Mouse (Mus musculus) stomach, embryonic 15.5 days (tissue): ENCODE data around the gene Elovl6. TPM values are rescaled to one million over a fixed set of nuclear protein-coding genes. Genes with fewer than 3 reads are reported as not detected.

Experiments
- ATAC-seq: fragments of 200-750 bp; cut with Nextera tagmentation; 2 replicates; pipeline ENCODE4 v1.8.0; 2017; ENCODE audit warnings: low read depth, moderate number of reproducible peaks, moderate TSS enrichment; ENCODE audit not compliant: insufficient read depth, low FRiP score
- H3K27ac ChIP-seq: fragments of 300-500 bp; sonication (generic); 2 replicates; pipeline ENCODE4 v1.5.1; 2015; ENCODE audit warnings: mild to moderate bottlenecking, inconsistent platforms
- H3K27me3 ChIP-seq: fragments of 300-500 bp; sonication (generic); replicated peaks from 2 replicates; pipeline ENCODE4 v1.6.1; 2015; ENCODE audit warnings: inconsistent platforms
- H3K36me3 ChIP-seq: fragments of 300-500 bp; sonication (generic); 2 replicates; pipeline ENCODE4 v1.6.1; 2015; ENCODE audit warnings: inconsistent platforms
- H3K4me1 ChIP-seq: fragments of 300-500 bp; sonication (generic); 2 replicates; pipeline ENCODE4 v1.6.1; 2015; ENCODE audit warnings: inconsistent platforms
- H3K4me2 ChIP-seq: fragments of 300-500 bp; sonication (generic); 2 replicates; pipeline ENCODE4 v1.6.1; 2015; ENCODE audit warnings: mild to moderate bottlenecking, inconsistent platforms
- H3K4me3 ChIP-seq: fragments of 300-500 bp; sonication (generic); replicated peaks from 2 replicates; pipeline ENCODE4 v1.5.1; 2015; ENCODE audit warnings: inconsistent platforms
- H3K9ac ChIP-seq: fragments of 300-500 bp; sonication (generic); 2 replicates; pipeline ENCODE4 v1.6.1; 2015; ENCODE audit warnings: inconsistent platforms
- H3K9me3 ChIP-seq: fragments of 300-500 bp; sonication (generic); 2 replicates; pipeline ENCODE4 v1.6.1; 2016; ENCODE audit warnings: inconsistent platforms
- WGBS: fragments of 180-500 bp; shearing (Covaris S2); methylation state at CpG from one replicate; pipeline ENCODE4 v1.1.7; 2015; 5-methylcytosine and 5-hydroxymethylcytosine counted together
- polyA plus RNA-seq: library from polyadenylated mRNA; unstranded; fragments of >200 nt; fragmentation: Nextera tagmentation; extraction: Ambion mirVana; gene quantifications from 2 replicates; pipeline ENCODE4 v1.2.1, GENCODE M21; 2015

Gene Elovl6
- polyA plus RNA-seq, 1 experiment from 2014 or later: 41.2 TPM

GRCm38 (mm10) chr3:129557566-129557965 is 25.4 kb downstream of the Elovl6 start:
- Histone ChIP-seq H3K27me3 (no peaks in the 10 kb centered on the region), H3K4me3 (no peak overlapping the region), H3K4me2 (no peak overlapping the region), H3K9ac (no peak overlapping the region), H3K9me3 (no peaks in the 10 kb centered on the region), H3K36me3 (no peaks in the 10 kb centered on the region), H3K27ac (peak overlapping the region; percentile 3; the same call in 1 of the 2 replicates), H3K4me1 (no peaks in the 10 kb centered on the region)
- ATAC-seq: no peak
- WGBS: 72% methylated on average over 7 of the region's 7 CpGs

DNA sequence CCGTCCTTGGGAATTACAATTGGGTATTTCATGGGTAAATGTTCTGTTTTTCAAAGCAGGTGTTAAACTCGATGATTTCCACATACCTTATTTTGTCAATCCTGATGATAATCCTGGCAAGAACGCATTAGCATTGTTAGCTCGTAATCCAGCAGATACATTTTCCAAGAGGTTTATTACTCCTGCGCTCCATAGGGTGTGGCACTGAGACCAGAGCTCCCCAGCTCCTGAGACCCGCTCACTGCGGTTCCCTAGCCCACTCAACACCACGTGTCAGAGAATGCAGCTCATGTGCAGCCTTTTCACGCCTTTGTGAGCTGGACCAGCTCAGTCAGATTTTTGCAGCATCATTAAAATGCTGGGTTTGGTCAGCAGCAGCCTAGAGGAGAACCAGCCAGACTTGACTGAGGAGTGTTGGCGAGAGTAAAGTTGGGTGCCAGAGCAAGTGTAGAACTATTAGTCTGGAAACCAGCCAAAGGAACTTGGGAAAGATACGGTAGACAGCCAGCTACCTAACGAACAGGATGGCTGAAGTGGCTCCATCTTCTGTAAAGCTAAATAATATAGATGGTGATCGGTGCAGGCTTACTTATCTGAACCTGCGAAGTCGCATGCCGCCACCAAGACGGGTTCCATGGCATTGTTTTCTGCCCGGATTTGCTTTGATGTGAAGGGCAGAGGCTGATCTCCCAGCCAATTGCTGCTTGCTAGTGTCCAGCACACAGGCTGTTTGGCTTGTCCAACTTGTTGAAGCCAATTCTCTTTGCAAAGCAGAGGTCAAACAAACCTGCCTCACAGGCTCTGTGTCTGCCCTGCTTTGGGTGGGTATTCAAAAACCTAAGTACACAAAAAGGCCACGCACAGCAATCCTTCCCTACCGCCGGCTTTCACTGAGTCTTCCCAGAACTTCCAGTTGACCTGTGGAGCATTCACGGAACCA is 26.1 kb downstream of the Elovl6 start:
- Histone ChIP-seq H3K4me2 (no peak overlapping the region), H3K9ac (no peak overlapping the region), H3K4me1 (no peaks in the 10 kb centered on the region), H3K9me3 (no peaks in the 10 kb centered on the region), H3K27ac (peak overlapping the region; percentile 3; the same call in 1 of the 2 replicates), H3K27me3 (no peaks in the 10 kb centered on the region), H3K4me3 (no peak overlapping the region), H3K36me3 (no peaks in the 10 kb centered on the region)
- WGBS: 74% methylated on average over 22 of the region's 22 CpGs
- ATAC-seq: no peak

- ATAC-seq: no peak
These were observed 27.9 kb downstream of the Elovl6 start for GRCm38 (mm10) chr3:129560068-129560467.

GRCm38 (mm10) chr3:129561011-129561410 is 28.9 kb downstream of the Elovl6 start:
- no peak overlapping the region for H3K27ac ChIP-seq
- no peak overlapping the region for H3K9ac ChIP-seq
- no peaks in the 10 kb centered on the region for H3K36me3 ChIP-seq
- H3K4me1 ChIP-seq: no peaks in the 10 kb centered on the region
- H3K4me2 ChIP-seq: no peak overlapping the region
- WGBS: 85% methylated on average over 10 of the region's 10 CpGs
- H3K4me3 ChIP-seq: no peak overlapping the region
- H3K9me3 ChIP-seq: no peaks in the 10 kb centered on the region
- no peaks in the 10 kb centered on the region for H3K27me3 ChIP-seq
- ATAC-seq: no peak

More at GRCm38 (mm10) chr3:129560068-129560467, 27.9 kb downstream of the Elovl6 start:
- no peaks in the 10 kb centered on the region for H3K9me3 ChIP-seq
- no peaks in the 10 kb centered on the region for H3K36me3 ChIP-seq
- no peak overlapping the region for H3K27ac ChIP-seq
- no peaks in the 10 kb centered on the region for H3K27me3 ChIP-seq
- H3K4me2 ChIP-seq: no peak overlapping the region
- no peaks in the 10 kb centered on the region for H3K4me1 ChIP-seq
- no peak overlapping the region for H3K9ac ChIP-seq
- WGBS: 90% methylated on average over 9 of the region's 9 CpGs
- no peak overlapping the region for H3K4me3 ChIP-seq

GRCm38 (mm10) chr3:129561853-129562252 is 29.7 kb downstream of the Elovl6 start:
- Histone ChIP-seq H3K27ac (no peak overlapping the region), H3K9ac (no peak overlapping the region), H3K4me2 (no peak overlapping the region), H3K4me3 (no peak overlapping the region), H3K36me3 (no peaks in the 10 kb centered on the region), H3K9me3 (no peaks in the 10 kb centered on the region), H3K4me1 (no peaks in the 10 kb centered on the region), H3K27me3 (no peaks in the 10 kb centered on the region)
- no peak for ATAC-seq
- 87% methylated on average over 2 of the region's 2 CpGs for WGBS

GRCm38 (mm10) chr3:129562411-129562810 is 30.3 kb downstream of the Elovl6 start:
- WGBS: 90% methylated on average over 4 of the region's 4 CpGs
- Histone ChIP-seq H3K9me3 (no peaks in the 10 kb centered on the region), H3K4me2 (no peak overlapping the region), H3K4me1 (no peaks in the 10 kb centered on the region), H3K27me3 (no peaks in the 10 kb centered on the region), H3K27ac (no peak overlapping the region), H3K9ac (no peak overlapping the region), H3K36me3 (no peaks in the 10 kb centered on the region), H3K4me3 (no peak overlapping the region)
- ATAC-seq: no peak

- no peak overlapping the region for H3K27ac ChIP-seq
- H3K4me3 ChIP-seq: no peak overlapping the region
- no peak overlapping the region for H3K9ac ChIP-seq
- H3K4me2 ChIP-seq: no peak overlapping the region
- no peaks in the 10 kb centered on the region for H3K36me3 ChIP-seq
- H3K9me3 ChIP-seq: no peaks in the 10 kb centered on the region
- no peak for ATAC-seq
- 91% methylated on average over 4 of the region's 4 CpGs for WGBS
- no peaks in the 10 kb centered on the region for H3K27me3 ChIP-seq
- H3K4me1 ChIP-seq: no peaks in the 10 kb centered on the region
These were observed 31.7 kb downstream of the Elovl6 start for GRCm38 (mm10) chr3:129563807-129564206.

- no peak overlapping the region for H3K27ac ChIP-seq
These were observed 32.7 kb downstream of the Elovl6 start for GRCm38 (mm10) chr3:129564852-129565251.

DNA sequence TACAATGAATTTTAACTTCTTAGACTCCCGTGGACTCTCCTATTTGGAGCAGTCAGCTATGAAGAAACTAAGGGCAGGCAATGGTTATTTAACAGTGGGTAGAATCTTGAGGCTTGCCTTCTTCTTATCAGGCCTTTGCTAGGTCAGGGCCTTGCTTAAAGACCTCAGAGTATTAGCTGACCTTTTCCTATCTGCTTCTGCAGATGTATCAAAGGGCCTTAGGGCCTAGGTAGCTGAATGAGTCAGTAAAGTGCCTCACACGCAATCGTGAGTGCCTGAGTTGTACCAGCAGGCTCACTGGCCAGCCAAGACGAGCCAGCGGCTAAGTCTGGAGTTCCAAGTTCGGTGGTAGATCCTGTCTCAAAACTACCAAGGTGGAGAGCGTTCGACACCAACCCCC is 33.3 kb downstream of the Elovl6 start:
- WGBS: 80% methylated on average over 8 of the region's 8 CpGs
- Histone ChIP-seq H3K36me3 (no peaks in the 10 kb centered on the region), H3K4me2 (no peak overlapping the region), H3K4me3 (no peak overlapping the region), H3K9ac (no peak overlapping the region), H3K27me3 (no peaks in the 10 kb centered on the region), H3K27ac (peak overlapping the region; percentile 2; the same call in 1 of the 2 replicates), H3K4me1 (no peaks in the 10 kb centered on the region), H3K9me3 (no peaks in the 10 kb centered on the region)
- no peak for ATAC-seq

More at GRCm38 (mm10) chr3:129564852-129565251, 32.7 kb downstream of the Elovl6 start:
- ATAC-seq: no peak
- Histone ChIP-seq H3K4me1 (no peaks in the 10 kb centered on the region), H3K4me2 (no peak overlapping the region), H3K9me3 (no peaks in the 10 kb centered on the region), H3K9ac (no peak overlapping the region), H3K27me3 (no peaks in the 10 kb centered on the region), H3K4me3 (no peak overlapping the region), H3K36me3 (no peaks in the 10 kb centered on the region)
- WGBS: 75% methylated on average over 2 of the region's 2 CpGs

DNA sequence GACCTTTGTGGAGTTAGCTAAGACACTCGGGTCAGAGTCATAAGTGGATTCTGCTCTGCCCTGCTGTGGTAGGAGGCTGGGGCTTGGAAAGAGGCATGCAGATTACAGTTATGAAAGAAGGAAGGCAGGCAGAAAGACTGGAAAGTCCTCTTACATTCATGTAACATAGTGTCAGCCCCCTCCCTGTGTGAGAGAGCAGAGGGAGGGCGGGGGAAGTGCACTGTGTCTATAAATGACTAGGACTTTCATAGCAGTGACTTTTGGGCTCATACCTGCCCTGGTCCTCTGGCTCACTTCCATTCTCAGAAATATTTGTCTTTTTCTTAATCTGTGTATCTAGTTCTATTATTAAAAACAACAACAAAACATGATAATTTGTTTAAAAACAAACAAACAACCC is 33.9 kb downstream of the Elovl6 start:
- Histone ChIP-seq H3K4me3 (no peak overlapping the region), H3K4me1 (no peaks in the 10 kb centered on the region), H3K27me3 (no peaks in the 10 kb centered on the region), H3K9ac (no peak overlapping the region), H3K4me2 (no peak overlapping the region), H3K36me3 (no peaks in the 10 kb centered on the region), H3K9me3 (no peaks in the 10 kb centered on the region), H3K27ac (peak overlapping the region; percentile 2; the same call in 1 of the 2 replicates)
- WGBS: 70% methylated on average over 2 of the region's 2 CpGs
- ATAC-seq: peak; percentile 65; the same call in 1 of the 2 replicates

- Histone ChIP-seq H3K9ac (no peak overlapping the region), H3K36me3 (no peaks in the 10 kb centered on the region), H3K27me3 (no peaks in the 10 kb centered on the region), H3K4me1 (no peaks in the 10 kb centered on the region), H3K9me3 (no peaks in the 10 kb centered on the region), H3K4me2 (no peak overlapping the region), H3K4me3 (no peak overlapping the region), H3K27ac (no peak overlapping the region)
- ATAC-seq: no peak
- WGBS: 65% methylated on average over 5 of the region's 5 CpGs
These were observed 34.7 kb downstream of the Elovl6 start for GRCm38 (mm10) chr3:129566876-129567275.

- Histone ChIP-seq H3K4me3 (no peak overlapping the region), H3K4me2 (no peak overlapping the region), H3K27ac (peak overlapping the region; percentile 29; the same call in 1 of the 2 replicates), H3K9me3 (no peaks in the 10 kb centered on the region), H3K36me3 (no peaks in the 10 kb centered on the region), H3K9ac (no peak overlapping the region), H3K27me3 (no peaks in the 10 kb centered on the region), H3K4me1 (0 out of 2 replicates have a peak, but pooled peaks cover 3% of the 10 kb centered on the region)
- ATAC-seq: no peak
- WGBS: 45% methylated on average over 7 of the region's 7 CpGs
These were observed 36.4 kb downstream of the Elovl6 start for GRCm38 (mm10) chr3:129568506-129568905.
